8 mouse cellular contexts compared by ENCODE assay signal in the genomic region with DNA sequence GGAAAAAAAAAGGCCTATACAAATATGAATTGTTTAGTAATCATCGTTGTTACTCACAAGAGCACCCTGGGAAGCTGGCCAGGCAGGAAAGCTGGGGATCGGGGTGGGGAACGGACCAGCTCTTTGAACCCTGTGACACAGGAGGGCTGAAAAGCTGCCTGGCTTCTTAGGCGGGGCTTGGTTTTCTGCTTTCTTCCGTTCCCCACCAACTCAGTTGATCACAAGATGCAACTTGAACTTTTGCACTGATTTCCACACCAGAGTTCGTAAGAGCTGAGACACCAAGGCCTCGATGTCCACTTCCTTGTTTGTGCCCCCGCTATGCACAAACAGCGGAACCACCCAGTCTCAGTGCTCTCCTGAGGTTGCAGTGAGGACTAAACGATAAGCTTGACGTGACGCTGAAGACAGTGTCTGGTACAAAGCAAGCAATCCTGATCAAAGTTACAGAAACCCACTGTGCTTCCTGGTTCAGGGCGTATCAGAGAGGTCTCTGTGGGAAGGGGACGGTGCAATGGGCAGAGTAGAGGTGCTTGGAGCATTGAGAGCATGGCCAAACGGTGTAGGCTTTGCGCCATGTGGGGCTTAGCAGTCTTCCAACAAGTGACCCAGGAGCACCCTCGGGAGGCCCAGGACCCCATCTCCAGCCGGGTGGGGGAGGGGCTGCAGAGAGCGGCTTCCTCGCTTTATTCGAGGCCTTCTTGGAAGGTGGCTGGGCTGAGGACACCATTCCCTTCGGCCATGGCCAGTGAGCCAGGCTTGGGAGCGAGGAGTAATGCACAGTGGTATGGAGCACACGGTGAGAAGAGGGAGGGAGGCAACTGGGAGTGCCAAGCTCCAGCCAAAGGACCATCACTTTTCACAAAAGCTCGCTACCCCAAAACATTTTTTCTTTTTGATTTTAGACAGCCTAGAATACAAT. TPM values are rescaled to one million over a fixed set of nuclear protein-coding genes. Genes with fewer than 3 reads are reported as not detected.
DNase-seq lines count a peak whose midpoint lies in the region; ATAC-seq and TF ChIP-seq lines count a peak whose summit lies in the region.

No protein-coding gene starts in this region.

- H3K27me3 ChIP-seq in kidney, embryonic 14.5 days (ENCODE audit: control insufficient read depth, insufficient read depth, low read length) = no peaks in the 10 kb centered on the region
- no peaks in the 10 kb centered on the region for H3K27me3 ChIP-seq in heart, embryonic 10.5 days (ENCODE audit: insufficient read depth, poor library complexity, severe bottlenecking)
- H3K27me3 ChIP-seq in myocyte (ENCODE audit: control insufficient read depth, insufficient read depth, insufficient read length) = no peaks in the 10 kb centered on the region

- H3K4me2 ChIP-seq in kidney, embryonic 14.5 days (replicated peaks; ENCODE audit: low read depth, low read length) = no peak overlapping the region
- H3K4me2 ChIP-seq in myocyte (ENCODE audit: low read depth) = peak overlapping the region; percentile 92

- no peak overlapping the region for H3K4me3 ChIP-seq in kidney, embryonic 14.5 days (ENCODE audit: low read length)
- no peak overlapping the region for H3K4me3 ChIP-seq in heart, embryonic 10.5 days
- H3K4me3 ChIP-seq in myocyte = no peak overlapping the region

- WGBS in kidney, embryonic 14.5 days = 69% methylated on average over 25 of the region's 25 CpGs
- 66% methylated on average over 25 of the region's 25 CpGs for WGBS in heart, embryonic 10.5 days

- H3K9ac ChIP-seq in kidney, embryonic 14.5 days (ENCODE audit: low read depth, low read length) = no peak overlapping the region

- ATAC-seq in kidney, embryonic 14.5 days (ENCODE audit: low FRiP score, low TSS enrichment) = no peak
- ATAC-seq in activated CD4-positive, CD25-positive, alpha-beta regulatory T cell, adult 4 months = peak; percentile 40

- peaks cover 22% of the 10 kb centered on the region for H3K4me1 ChIP-seq in kidney, embryonic 14.5 days (ENCODE audit: control insufficient read depth, insufficient read depth, low read length)
- H3K4me1 ChIP-seq in heart, embryonic 10.5 days = peaks cover 47% of the 10 kb centered on the region

- H3K79me2 ChIP-seq in myocyte (ENCODE audit: control insufficient read depth, insufficient read depth) = peaks cover 21% of the 10 kb centered on the region

- no peak overlapping the region; the same call in 1 of the 2 replicates for H3K27ac ChIP-seq in kidney, embryonic 14.5 days (ENCODE audit: low read depth, low read length)
- H3K27ac ChIP-seq in heart, embryonic 10.5 days = peak overlapping the region; percentile 31; the same call in 1 of the 2 replicates

- H3ac ChIP-seq in myocyte (ENCODE audit: control insufficient read depth, insufficient read length) = no peak overlapping the region

- TF ChIP-seq POLR2A in myocyte (IDR thresholded peaks at IDR 0.05; ENCODE audit: insufficient read length, low read depth) = peak; percentile 23

- peak; percentile 73 for DNase-seq in kidney, adult 11 months
- no peak for DNase-seq in heart, embryonic 10.5 days (ENCODE audit: low spot score)
- peak; percentile 55 to 75 for DNase-seq in kidney, postnatal 4 days
- DNase-seq in retina, embryonic 14.5 days (ENCODE audit: low spot score) = no peak
- no peak for DNase-seq in cerebellum, adult 11-12 months

- H3K36me3 ChIP-seq in kidney, embryonic 14.5 days (ENCODE audit: control insufficient read depth, insufficient read depth, low read length) = no peaks in the 10 kb centered on the region
- H3K36me3 ChIP-seq in heart, embryonic 10.5 days = no peaks in the 10 kb centered on the region
- H3K36me3 ChIP-seq in myocyte (ENCODE audit: control insufficient read depth, insufficient read depth) = peaks cover 18% of the 10 kb centered on the region

- no peaks in the 10 kb centered on the region for H3K9me3 ChIP-seq in kidney, embryonic 14.5 days (ENCODE audit: control insufficient read depth, low read length)
- no peaks in the 10 kb centered on the region for H3K9me3 ChIP-seq in heart, embryonic 10.5 days

TF ChIP-seq in myocyte, 11 proteins besides CTCF, POLR2A, EP300 and RAD21:
- TF ChIP-seq POLR2AphosphoS2 (IDR thresholded peaks at IDR 0.05; ENCODE audit: insufficient read length, low read depth) = peak; percentile 79
- no peak for TF ChIP-seq MYOD1 (IDR thresholded peaks at IDR 0.05; ENCODE audit: control insufficient read depth in 1 of 3, insufficient read length in 2 of 3, low read depth in 2 of 3)
- TF ChIP-seq TCF3 (IDR thresholded peaks at IDR 0.05; ENCODE audit: insufficient read length, low read depth) = no peak
- TF ChIP-seq CEBPB (IDR thresholded peaks at IDR 0.05; ENCODE audit: insufficient read depth, poor library complexity, severe bottlenecking) = no peak
- no peak for TF ChIP-seq TCF12 (IDR thresholded peaks at IDR 0.05; ENCODE audit: insufficient read depth, poor library complexity, severe bottlenecking)
- TF ChIP-seq REST (IDR thresholded peaks at IDR 0.05; ENCODE audit: insufficient read depth, insufficient read length) = no peak
- TF ChIP-seq USF1 (IDR thresholded peaks at IDR 0.05; ENCODE audit: low read depth) = no peak
- no peak for TF ChIP-seq SRF (IDR thresholded peaks at IDR 0.05; ENCODE audit: control insufficient read depth, insufficient read length, low read depth)

RNA-seq across cellular contexts. Expression of gene Tubd1, which starts 34.3 kb away (rescaled TPM):
- 11.3 and 13.4 TPM in 2 replicates for polyA plus RNA-seq in kidney, embryonic 14.5 days (2014; fragmentation: Nextera tagmentation; extraction: Ambion mirVana)
- 1 to 10 TPM; 5.7 to 5.9 TPM for polyA plus RNA-seq in activated CD4-positive, CD25-positive, alpha-beta regulatory T cell, adult 4 months (2017; shearing (Covaris generic))
- 11.8 and 12.8 TPM in 2 replicates for polyA plus RNA-seq in heart, embryonic 10.5 days (2016; fragmentation: Nextera tagmentation; extraction: Ambion mirVana)
- polyA plus RNA-seq in myocyte (2012; fragmentation: generic; extraction: Trizol) = 6.6 TPM

RNA-seq across cellular contexts. Expression of gene Rps6kb1, which starts 34.5 kb away (rescaled TPM):
- 46.0 and 56.1 TPM in 2 replicates for polyA plus RNA-seq in kidney, embryonic 14.5 days (2014; fragmentation: Nextera tagmentation; extraction: Ambion mirVana)
- 10 to 100 TPM; 40.2 to 56.5 TPM for polyA plus RNA-seq in activated CD4-positive, CD25-positive, alpha-beta regulatory T cell, adult 4 months (2017; shearing (Covaris generic))
- polyA plus RNA-seq in heart, embryonic 10.5 days (2016; fragmentation: Nextera tagmentation; extraction: Ambion mirVana) = 54.3 and 60.4 TPM in 2 replicates
- polyA plus RNA-seq in myocyte (2012; fragmentation: generic; extraction: Trizol) = 13.0 TPM

Comparison
In these comparisons a context has a peak if more than half of its experiments do, and no peak if none do; other contexts are left out.
1. DNase-seq: peak in kidney, adult 11 months (single experiment) and kidney, postnatal 4 days (2 of 2); none in heart, embryonic 10.5 days (single experiment), retina, embryonic 14.5 days (single experiment) and cerebellum, adult 11-12 months (single experiment).